Mouse (Mus musculus) cerebellum, postnatal 4 days (tissue): Measurements from ENCODE around the gene Sec1.

Experiments
- DNase-seq, 2 experiments: peaks; one replicate each; pipeline ENCODE4 v3.0.0; 2022; ENCODE audit warnings: low spot score in 2 of 2, mixed read lengths in 1 of 2

The Sec1 gene

GRCm38 (mm10) chr7:45717918-45718297, 23.7 kb upstream of the Sec1 start, which contains the start of gene Sphk2:
Gene Sphk2 (minus strand): TSS chr7:45718002.
- peak; percentile 97 to 98 for DNase-seq

GRCm38 (mm10) chr7:45716952-45717917, 23.0 kb upstream of the Sec1 start:
- DNase-seq: no peak

- DNase-seq: no peak
Observed at GRCm38 (mm10) chr7:45716460-45716857, 22.3 kb upstream of the Sec1 start.

GRCm38 (mm10) chr7:45715741-45716459, 21.7 kb upstream of the Sec1 start:
- DNase-seq: no peak

- DNase-seq: peak; percentile 93 to 97
Observed at GRCm38 (mm10) chr7:45715090-45715708, 21.0 kb upstream of the Sec1 start, which contains the start of gene Rpl18. Gene Rpl18 (plus strand): TSS chr7:45715457.

- no peak for DNase-seq
Observed at GRCm38 (mm10) chr7:45714630-45715089, 20.5 kb upstream of the Sec1 start.

- no peak for DNase-seq
Observed at GRCm38 (mm10) chr7:45713881-45714520, 19.8 kb upstream of the Sec1 start.

GRCm38 (mm10) chr7:45713396-45713795, 19.2 kb upstream of the Sec1 start:
- no peak for DNase-seq

- no peak for DNase-seq
Observed at GRCm38 (mm10) chr7:45712022-45712757, 18.0 kb upstream of the Sec1 start.

- DNase-seq: no peak
Observed at GRCm38 (mm10) chr7:45711316-45712021, 17.3 kb upstream of the Sec1 start.

GRCm38 (mm10) chr7:45710477-45711191, 16.4 kb upstream of the Sec1 start:
- DNase-seq: no peak

- no peak for DNase-seq
Observed at GRCm38 (mm10) chr7:45709677-45710355, 15.6 kb upstream of the Sec1 start.

- DNase-seq: no peak
Observed at GRCm38 (mm10) chr7:45709036-45709435, 14.8 kb upstream of the Sec1 start.

- DNase-seq: no peak
Observed at GRCm38 (mm10) chr7:45708221-45708761, 14.1 kb upstream of the Sec1 start.

GRCm38 (mm10) chr7:45707375-45707967, 13.3 kb upstream of the Sec1 start:
- DNase-seq: peak; percentile 78 to 86

- peak; percentile 65 to 81 for DNase-seq
Observed at GRCm38 (mm10) chr7:45706721-45707241, 12.6 kb upstream of the Sec1 start.

GRCm38 (mm10) chr7:45705873-45706281, 11.7 kb upstream of the Sec1 start:
- peak in 1 of 2 experiments; percentile 50 for DNase-seq

GRCm38 (mm10) chr7:45705443-45705864, 11.3 kb upstream of the Sec1 start:
- no peak for DNase-seq
